Mouse (Mus musculus) heart, embryonic 15.5 days (tissue): ENCODE measurements around the gene Ap2b1. TPM values are rescaled to one million over a fixed set of nuclear protein-coding genes. Genes with fewer than 3 reads are reported as not detected.

Experiments used
- ATAC-seq: fragments of 200-750 bp; cut with Nextera tagmentation; replicated peaks from 2 replicates; pipeline ENCODE4 v1.8.0; 2017; ENCODE audit warnings: low read depth, moderate TSS enrichment; ENCODE audit not compliant: insufficient number of reproducible peaks, insufficient read depth, low FRiP score
- H3K27ac ChIP-seq: fragments of 300-500 bp; sonication (generic); 2 replicates; pipeline ENCODE4 v1.5.1; 2015; ENCODE audit warnings: mild to moderate bottlenecking, inconsistent platforms
- H3K27me3 ChIP-seq: fragments of 300-500 bp; sonication (generic); 2 replicates; pipeline ENCODE4 v1.6.1; 2015; ENCODE audit warnings: inconsistent platforms
- H3K36me3 ChIP-seq: fragments of 300-500 bp; sonication (generic); 2 replicates; pipeline ENCODE4 v1.6.1; 2015; ENCODE audit warnings: mild to moderate bottlenecking, inconsistent platforms
- H3K4me1 ChIP-seq: fragments of 300-500 bp; sonication (generic); replicated peaks from 2 replicates; pipeline ENCODE4 v1.6.1; 2015; ENCODE audit warnings: inconsistent platforms
- H3K4me2 ChIP-seq: fragments of 300-500 bp; sonication (generic); 2 replicates; pipeline ENCODE4 v1.6.1; 2015; ENCODE audit warnings: inconsistent platforms, mild to moderate bottlenecking, moderate library complexity
- H3K4me3 ChIP-seq: fragments of 300-500 bp; sonication (generic); 2 replicates; pipeline ENCODE4 v1.5.1; 2015; ENCODE audit warnings: mild to moderate bottlenecking, inconsistent platforms
- H3K9ac ChIP-seq: fragments of 300-500 bp; sonication (generic); 2 replicates; pipeline ENCODE4 v1.6.1; 2015; ENCODE audit warnings: mild to moderate bottlenecking, inconsistent platforms
- H3K9me3 ChIP-seq: fragments of 300-500 bp; sonication (generic); replicated peaks from 2 replicates; pipeline ENCODE4 v1.6.1; 2016; ENCODE audit warnings: inconsistent platforms
- WGBS: fragments of 180-500 bp; shearing (Covaris S2); methylation state at CpG from one replicate; pipeline ENCODE4 v1.1.7; 2015; ENCODE audit warnings: mixed read lengths; 5-methylcytosine and 5-hydroxymethylcytosine counted together
- polyA plus RNA-seq: library from polyadenylated mRNA; unstranded; fragments of >200 nt; fragmentation: Nextera tagmentation; extraction: Ambion mirVana; gene quantifications from 2 replicates; pipeline ENCODE4 v1.2.1, GENCODE M21; 2015

The Ap2b1 gene
- polyA plus RNA-seq, 1 experiment from 2014 or later: 32.1 TPM

- ATAC-seq: no peak
- WGBS: 54% methylated on average over 2 of the region's 2 CpGs
- Histone ChIP-seq H3K9me3 (no peaks in the 10 kb centered on the region), H3K4me3 (no peak overlapping the region), H3K4me1 (0 out of 2 replicates have a peak, but pooled peaks cover 2% of the 10 kb centered on the region), H3K9ac (no peak overlapping the region), H3K36me3 (no peaks in the 10 kb centered on the region), H3K27ac (no peak overlapping the region), H3K4me2 (no peak overlapping the region), H3K27me3 (no peaks in the 10 kb centered on the region)
Observed at GRCm38 (mm10) chr11:83282084-83282483, 16.7 kb upstream of the Ap2b1 start.

- Histone ChIP-seq H3K9me3 (no peaks in the 10 kb centered on the region), H3K4me3 (no peak overlapping the region), H3K27ac (no peak overlapping the region), H3K36me3 (no peaks in the 10 kb centered on the region), H3K4me1 (no peaks in the 10 kb centered on the region), H3K4me2 (no peak overlapping the region), H3K27me3 (no peaks in the 10 kb centered on the region), H3K9ac (no peak overlapping the region)
- no peak for ATAC-seq
- WGBS: 92% methylated on average over 4 of the region's 4 CpGs
Observed at GRCm38 (mm10) chr11:83285627-83286026, 13.2 kb upstream of the Ap2b1 start.

GRCm38 (mm10) chr11:83286566-83286965 lies 12.3 kb upstream of the Ap2b1 start, which contains the start of gene Slfn14:
Gene Slfn14, minus strand, starts transcription at chr11:83286726.
- Histone ChIP-seq H3K27ac (no peak within 1 kb of the TSS), H3K4me1 (peaks cover 3% of the 10 kb centered on the region), H3K36me3 (no peaks in the 10 kb centered on the region), H3K4me3 (no peak within 1 kb of the TSS), H3K9me3 (no peaks in the 10 kb centered on the region), H3K9ac (no peak within 1 kb of the TSS), H3K27me3 (no peaks in the 10 kb centered on the region), H3K4me2 (no peak within 1 kb of the TSS)
- 50% methylated on average over 1 of the region's 1 CpGs for WGBS
- ATAC-seq: no peak

- 86% methylated on average over 5 of the region's 5 CpGs for WGBS
- H3K4me3 ChIP-seq: no peak overlapping the region
- H3K9ac ChIP-seq: no peak overlapping the region
- H3K36me3 ChIP-seq: no peaks in the 10 kb centered on the region
- H3K27ac ChIP-seq: no peak overlapping the region
- peaks cover 19% of the 10 kb centered on the region for H3K4me1 ChIP-seq
- no peak for ATAC-seq
- H3K9me3 ChIP-seq: no peaks in the 10 kb centered on the region
- H3K4me2 ChIP-seq: no peak overlapping the region
- no peaks in the 10 kb centered on the region for H3K27me3 ChIP-seq
Observed at GRCm38 (mm10) chr11:83289036-83289435, 9.8 kb upstream of the Ap2b1 start.

- no peak overlapping the region for H3K27ac ChIP-seq
- H3K4me2 ChIP-seq: no peak overlapping the region
- no peak for ATAC-seq
- H3K9ac ChIP-seq: no peak overlapping the region
- WGBS: 81% methylated on average over 2 of the region's 2 CpGs
- no peaks in the 10 kb centered on the region for H3K36me3 ChIP-seq
- H3K4me1 ChIP-seq: peaks cover 19% of the 10 kb centered on the region
- no peak overlapping the region for H3K4me3 ChIP-seq
- no peaks in the 10 kb centered on the region for H3K9me3 ChIP-seq
- H3K27me3 ChIP-seq: no peaks in the 10 kb centered on the region
Observed at GRCm38 (mm10) chr11:83289633-83290032, 9.2 kb upstream of the Ap2b1 start.

- H3K4me1 ChIP-seq: peaks cover 19% of the 10 kb centered on the region
- WGBS: under 1% methylated on average over 38 of the region's 38 CpGs
- no peaks in the 10 kb centered on the region for H3K27me3 ChIP-seq
- H3K27ac ChIP-seq: peak overlapping the region; percentile 84
- H3K4me3 ChIP-seq: peak overlapping the region; percentile 58
- H3K36me3 ChIP-seq: peaks cover 15% of the 10 kb centered on the region; the same call in 1 of the 2 replicates
- peak overlapping the region; percentile 66 for H3K4me2 ChIP-seq
- H3K9ac ChIP-seq: peak overlapping the region; percentile 65
- ATAC-seq: peak; percentile 99
- H3K9me3 ChIP-seq: no peaks in the 10 kb centered on the region
Observed at GRCm38 (mm10) chr11:83291375-83292250, 7.2 kb upstream of the Ap2b1 start.

- Histone ChIP-seq H3K27me3 (no peaks in the 10 kb centered on the region), H3K4me1 (peaks cover 21% of the 10 kb centered on the region), H3K27ac (peak overlapping the region; percentile 80), H3K4me2 (peak overlapping the region; percentile 66), H3K4me3 (peak overlapping the region; percentile 58), H3K9ac (peak overlapping the region; percentile 61), H3K9me3 (no peaks in the 10 kb centered on the region), H3K36me3 (peaks cover 20% of the 10 kb centered on the region; the same call in 1 of the 2 replicates)
- WGBS: under 1% methylated on average over 5 of the region's 5 CpGs
- ATAC-seq: 0 out of 2 replicates have a peak, but pooled peaks have one; percentile 6
Observed at GRCm38 (mm10) chr11:83292251-83292587, 6.6 kb upstream of the Ap2b1 start.

GRCm38 (mm10) chr11:83293182-83293581 lies 5.6 kb upstream of the Ap2b1 start:
- Histone ChIP-seq H3K9me3 (no peaks in the 10 kb centered on the region), H3K4me3 (peak overlapping the region; percentile 58), H3K4me2 (peak overlapping the region; percentile 66), H3K36me3 (peaks cover 20% of the 10 kb centered on the region; the same call in 1 of the 2 replicates), H3K27me3 (no peaks in the 10 kb centered on the region), H3K9ac (peak overlapping the region; percentile 61; the same call in 1 of the 2 replicates), H3K27ac (no peak overlapping the region), H3K4me1 (peaks cover 31% of the 10 kb centered on the region)
- ATAC-seq: no peak
- 86% methylated on average over 1 of the region's 1 CpGs for whole genome bisulfite sequencing

- peak overlapping the region; percentile 66 for H3K4me2 ChIP-seq
- 86% methylated on average over 2 of the region's 2 CpGs for WGBS
- no peak for ATAC-seq
Observed at GRCm38 (mm10) chr11:83294133-83294532, 4.7 kb upstream of the Ap2b1 start.

GRCm38 (mm10) chr11:83297816-83298215 lies 1.0 kb upstream of the Ap2b1 start:
- Histone ChIP-seq H3K27me3 (no peaks in the 10 kb centered on the region), H3K4me3 (peak overlapping the region; percentile 87), H3K36me3 (peaks cover 20% of the 10 kb centered on the region; the same call in 1 of the 2 replicates), H3K9ac (peak overlapping the region; percentile 89), H3K9me3 (no peaks in the 10 kb centered on the region), H3K4me2 (peak overlapping the region; percentile 80), H3K27ac (no peak overlapping the region), H3K4me1 (peaks cover 29% of the 10 kb centered on the region)
- no peak for ATAC-seq
- WGBS: 77% methylated on average over 6 of the region's 6 CpGs

More at GRCm38 (mm10) chr11:83294133-83294532, 4.7 kb upstream of the Ap2b1 start:
- peaks cover 20% of the 10 kb centered on the region; the same call in 1 of the 2 replicates for H3K36me3 ChIP-seq
- H3K27me3 ChIP-seq: no peaks in the 10 kb centered on the region
- H3K4me1 ChIP-seq: peaks cover 33% of the 10 kb centered on the region
- no peak overlapping the region for H3K27ac ChIP-seq
- no peaks in the 10 kb centered on the region for H3K9me3 ChIP-seq
- H3K9ac ChIP-seq: no peak overlapping the region
- H3K4me3 ChIP-seq: no peak overlapping the region; the same call in 1 of the 2 replicates

GRCm38 (mm10) chr11:83299724-83300123 lies 900 bp downstream of the Ap2b1 start:
- H3K9ac ChIP-seq: no peak overlapping the region
- no peak overlapping the region for H3K4me3 ChIP-seq
- H3K27ac ChIP-seq: no peak overlapping the region
- no peak for ATAC-seq
- H3K36me3 ChIP-seq: peaks cover 20% of the 10 kb centered on the region; the same call in 1 of the 2 replicates
- H3K4me2 ChIP-seq: no peak overlapping the region
- H3K4me1 ChIP-seq: peaks cover 34% of the 10 kb centered on the region
- H3K9me3 ChIP-seq: no peaks in the 10 kb centered on the region
- 92% methylated on average over 9 of the region's 9 CpGs for WGBS
- H3K27me3 ChIP-seq: no peaks in the 10 kb centered on the region
